In genomic region chr17:35064951-35065947, GRCm38 (mm10) we compare ENCODE assay signal across 8 mouse cellular contexts. TPM values are rescaled to one million over a fixed set of nuclear protein-coding genes. Genes with fewer than 3 reads are reported as not detected.
DNase-seq lines count a peak whose midpoint lies in the region; ATAC-seq and TF ChIP-seq lines count a peak whose summit lies in the region.

Gene Ly6g6c (plus strand): TSS chr17:35065388.

- no peak for TF ChIP-seq CTCF in thymus, adult 2 months (IDR thresholded peaks at IDR 0.05; ENCODE audit: borderline replicate concordance, control insufficient read depth, extremely low read depth, insufficient read depth, low read length, poor library complexity)

- H3K4me1 ChIP-seq in thymus, adult 2 months (replicated peaks; ENCODE audit: control insufficient read depth, insufficient read depth, low read length) = peaks cover 16% of the 10 kb centered on the region
- peaks cover 30% of the 10 kb centered on the region for H3K4me1 ChIP-seq in embryonic facial prominence, embryonic 15.5 days
- H3K4me1 ChIP-seq in limb, embryonic 12.5 days (replicated peaks) = peaks cover 28% of the 10 kb centered on the region
- H3K4me1 ChIP-seq in midbrain, embryonic 10.5 days = peaks cover 41% of the 10 kb centered on the region

- no peak for DNase-seq in thymus, adult 2 months
- DNase-seq in thymus, postnatal 0 days (ENCODE audit: low spot score) = no peak
- DNase-seq in midbrain, embryonic 10.5 days (ENCODE audit: low spot score) = peak; percentile 65
- DNase-seq in right cerebral cortex, postnatal 25 days = no peak
- no peak for DNase-seq in layer of hippocampus, postnatal 10 days (ENCODE audit: low spot score in 2 of 2)

- H3K36me3 ChIP-seq in thymus, adult 2 months (ENCODE audit: control insufficient read depth, insufficient read depth, low read length) = no peaks in the 10 kb centered on the region
- H3K36me3 ChIP-seq in embryonic facial prominence, embryonic 15.5 days = peaks cover 27% of the 10 kb centered on the region
- H3K36me3 ChIP-seq in limb, embryonic 12.5 days = peaks cover 34% of the 10 kb centered on the region
- H3K36me3 ChIP-seq in midbrain, embryonic 10.5 days = peaks cover 34% of the 10 kb centered on the region

- no peak for TF ChIP-seq POLR2A in thymus, adult 2 months (IDR thresholded peaks at IDR 0.05; ENCODE audit: control insufficient read depth, extremely low read depth, insufficient read depth, low read length, poor library complexity)

- peaks cover 16% of the 10 kb centered on the region for H3K27me3 ChIP-seq in thymus, adult 2 months (ENCODE audit: control insufficient read depth, insufficient read depth, low read length)
- peaks cover 22% of the 10 kb centered on the region; the same call in 1 of the 2 replicates for H3K27me3 ChIP-seq in embryonic facial prominence, embryonic 15.5 days
- peaks cover 64% of the 10 kb centered on the region for H3K27me3 ChIP-seq in limb, embryonic 12.5 days
- peaks cover 74% of the 10 kb centered on the region for H3K27me3 ChIP-seq in midbrain, embryonic 10.5 days (ENCODE audit: low read depth, poor library complexity, severe bottlenecking)

- 5% methylated on average over 48 of the region's 48 CpGs for WGBS in thymus, adult 2 months
- WGBS in embryonic facial prominence, embryonic 15.5 days = 3% methylated on average over 48 of the region's 48 CpGs
- 2% methylated on average over 48 of the region's 48 CpGs for WGBS in limb, embryonic 12.5 days
- WGBS in midbrain, embryonic 10.5 days = 1% methylated on average over 48 of the region's 48 CpGs

- H3K4me2 ChIP-seq in embryonic facial prominence, embryonic 15.5 days (replicated peaks) = peak within 1 kb of the TSS; percentile 54
- H3K4me2 ChIP-seq in limb, embryonic 12.5 days = peak within 1 kb of the TSS; percentile 66

- H3K4me3 ChIP-seq in thymus, adult 2 months (ENCODE audit: control insufficient read depth, insufficient read depth, low read length) = peak within 1 kb of the TSS; percentile 32
- peak within 1 kb of the TSS; percentile 41 for H3K4me3 ChIP-seq in embryonic facial prominence, embryonic 15.5 days (replicated peaks)
- H3K4me3 ChIP-seq in limb, embryonic 12.5 days (replicated peaks) = peak within 1 kb of the TSS; percentile 38
- peak within 1 kb of the TSS; percentile 52 for H3K4me3 ChIP-seq in midbrain, embryonic 10.5 days

- H3K27ac ChIP-seq in thymus, adult 2 months (ENCODE audit: control insufficient read depth, insufficient read depth, low read length) = no peak within 1 kb of the TSS
- peak within 1 kb of the TSS; percentile 80 for H3K27ac ChIP-seq in embryonic facial prominence, embryonic 15.5 days (replicated peaks)
- H3K27ac ChIP-seq in limb, embryonic 12.5 days = peak within 1 kb of the TSS; percentile 47
- peak within 1 kb of the TSS; percentile 70 for H3K27ac ChIP-seq in midbrain, embryonic 10.5 days (replicated peaks)

- no peaks in the 10 kb centered on the region for H3K9me3 ChIP-seq in embryonic facial prominence, embryonic 15.5 days (replicated peaks)
- no peaks in the 10 kb centered on the region for H3K9me3 ChIP-seq in limb, embryonic 12.5 days
- H3K9me3 ChIP-seq in midbrain, embryonic 10.5 days (replicated peaks) = no peaks in the 10 kb centered on the region

- peak; percentile 48; the same call in 1 of the 2 replicates for ATAC-seq in embryonic facial prominence, embryonic 15.5 days (ENCODE audit: insufficient number of reproducible peaks, low FRiP score, low TSS enrichment, low read depth)
- ATAC-seq in hematopoietic stem cell, adult 5-6 weeks (replicated peaks in 1 of 2; ENCODE audit: insufficient read depth in 1 of 2, low FRiP score in 2 of 2, low TSS enrichment in 1 of 2, low read depth in 1 of 2, poor library complexity in 2 of 2, severe bottlenecking in 2 of 2) = peak; percentile 33 to 40; a peak in 2 of 4 replicates
- ATAC-seq in limb, embryonic 12.5 days (ENCODE audit: insufficient number of reproducible peaks, insufficient read depth, low FRiP score, low TSS enrichment, low read depth) = peak; percentile 21; the same call in 1 of the 2 replicates

- H3K9ac ChIP-seq in embryonic facial prominence, embryonic 15.5 days = 0 out of 2 replicates have a peak within 1 kb of the TSS, but pooled peaks have one; percentile 26
- H3K9ac ChIP-seq in limb, embryonic 12.5 days (replicated peaks) = peak within 1 kb of the TSS; percentile 47

RNA-seq across cellular contexts. Expression of gene Ly6g6c, which starts in this region (rescaled TPM):
- polyA plus RNA-seq in thymus, adult 2 months (2012; rRNA removed) = 3.6 and 5.0 TPM in 2 replicates
- 0.27 and 0.57 TPM in 2 replicates for polyA plus RNA-seq in thymus, postnatal 0 days (2015; fragmentation: Nextera tagmentation; extraction: Ambion mirVana)
- polyA plus RNA-seq in embryonic facial prominence, embryonic 15.5 days (2015; fragmentation: Nextera tagmentation; extraction: Ambion mirVana) = 98.5 and 131 TPM in 2 replicates
- not detected in 2 replicates for total RNA-seq in hematopoietic stem cell, adult 5-6 weeks (2017)
- not detected in 2 replicates for polyA plus RNA-seq in limb, embryonic 12.5 days (2016; fragmentation: Nextera tagmentation; extraction: Ambion mirVana)
- polyA plus RNA-seq in midbrain, embryonic 10.5 days (2016; fragmentation: Nextera tagmentation; extraction: Ambion mirVana) = 0.17 TPM in 2 replicates
- total RNA-seq in layer of hippocampus, postnatal 10 days (2021) = not detected

Comparison
In these comparisons a context has a peak if more than half of its experiments do, and no peak if none do; other contexts are left out.
1. RNA of gene Ly6g6c (polyA plus RNA-seq): 98.5 to 131 TPM in embryonic facial prominence, embryonic 15.5 days; 3.6 to 5.0 TPM in thymus, adult 2 months, 0.27 to 0.57 TPM in thymus, postnatal 0 days, 0.17 TPM in midbrain, embryonic 10.5 days and not detected in limb, embryonic 12.5 days; every median in the first group is over 10 times any median in the second.
2. Peak in ATAC-seq in hematopoietic stem cell, adult 5-6 weeks; RNA of the gene not detected or under 1 TPM.
3. Peak in ATAC-seq, H3K4me3 ChIP-seq, H3K27ac ChIP-seq, H3K9ac ChIP-seq and H3K4me2 ChIP-seq in limb, embryonic 12.5 days; RNA of the gene not detected or under 1 TPM.
4. Peak in DNase-seq, H3K4me3 ChIP-seq and H3K27ac ChIP-seq in midbrain, embryonic 10.5 days; RNA of the gene not detected or under 1 TPM.
5. Peak in every context shown above with its lines, with median percentiles within 50 percentile points of each other: H3K4me3 ChIP-seq and ATAC-seq.